Mouse (Mus musculus): Measurements from ENCODE around the gene Btn1a1.

The Btn1a1 gene

DNA sequence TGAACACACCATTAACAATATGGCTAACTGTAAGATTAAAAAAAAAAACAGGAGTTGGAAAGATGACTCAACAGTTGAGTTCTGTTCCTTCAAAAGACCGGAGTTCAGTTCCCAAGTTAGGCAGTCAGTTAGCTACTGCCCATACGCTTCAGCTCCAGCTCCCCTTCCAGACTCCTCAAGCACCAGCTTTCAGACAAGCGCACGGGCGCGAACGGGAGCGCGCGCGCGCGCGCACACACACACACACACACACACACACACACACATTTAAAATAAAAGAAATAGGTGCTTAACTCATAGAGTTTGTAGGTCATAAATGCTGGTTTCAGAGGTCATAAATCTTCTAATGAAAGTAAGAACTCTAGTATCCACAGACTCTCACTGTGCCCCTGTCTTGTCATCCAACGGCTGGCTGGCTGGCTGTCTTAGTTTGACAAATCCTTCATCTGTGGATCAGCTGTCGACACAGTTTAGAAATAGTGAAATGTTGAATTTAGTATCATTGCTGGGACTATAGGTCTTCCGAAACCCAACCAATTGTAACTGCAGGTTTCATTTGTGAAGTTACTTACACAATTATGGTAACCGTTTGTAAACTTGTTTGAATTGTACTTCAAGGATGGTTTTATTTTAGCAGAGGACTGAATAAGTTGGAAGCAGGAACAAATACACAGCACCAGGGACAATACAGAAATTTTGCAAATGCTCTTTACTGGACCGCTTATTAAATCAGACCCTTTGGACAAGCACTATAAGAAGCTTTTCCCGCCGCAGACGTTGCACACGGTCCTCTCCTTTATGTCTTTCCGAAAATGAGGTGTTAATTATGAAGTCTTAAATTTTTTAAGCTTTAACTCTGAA lies 16.2 kb downstream of the Btn1a1 start:
- in situ Hi-C loops (cut with MboI; ENCODE audit: low pct_unique_long_range_greater_than_20kb in 1 of 2, low sequenced_read_pairs in 2 of 2, unreplicated experiment in 1 of 2): loop anchor here (10.0 kb wide), 1 partner anchor 55 kb away; no protein-coding TSS in a partner anchor

- in situ Hi-C loops (cut with MboI; ENCODE audit: low pct_unique_long_range_greater_than_20kb in 1 of 2, low sequenced_read_pairs in 2 of 2, unreplicated experiment in 1 of 2): no loop called here
These were observed 16.9 kb downstream of the Btn1a1 start for GRCm38 (mm10) chr13:23448758-23449157.

GRCm38 (mm10) chr13:23446498-23446952 lies 19.2 kb downstream of the Btn1a1 start:
- in situ Hi-C loops (cut with MboI; ENCODE audit: low pct_unique_long_range_greater_than_20kb in 1 of 2, low sequenced_read_pairs in 2 of 2, unreplicated experiment in 1 of 2): no loop called here

DNA sequence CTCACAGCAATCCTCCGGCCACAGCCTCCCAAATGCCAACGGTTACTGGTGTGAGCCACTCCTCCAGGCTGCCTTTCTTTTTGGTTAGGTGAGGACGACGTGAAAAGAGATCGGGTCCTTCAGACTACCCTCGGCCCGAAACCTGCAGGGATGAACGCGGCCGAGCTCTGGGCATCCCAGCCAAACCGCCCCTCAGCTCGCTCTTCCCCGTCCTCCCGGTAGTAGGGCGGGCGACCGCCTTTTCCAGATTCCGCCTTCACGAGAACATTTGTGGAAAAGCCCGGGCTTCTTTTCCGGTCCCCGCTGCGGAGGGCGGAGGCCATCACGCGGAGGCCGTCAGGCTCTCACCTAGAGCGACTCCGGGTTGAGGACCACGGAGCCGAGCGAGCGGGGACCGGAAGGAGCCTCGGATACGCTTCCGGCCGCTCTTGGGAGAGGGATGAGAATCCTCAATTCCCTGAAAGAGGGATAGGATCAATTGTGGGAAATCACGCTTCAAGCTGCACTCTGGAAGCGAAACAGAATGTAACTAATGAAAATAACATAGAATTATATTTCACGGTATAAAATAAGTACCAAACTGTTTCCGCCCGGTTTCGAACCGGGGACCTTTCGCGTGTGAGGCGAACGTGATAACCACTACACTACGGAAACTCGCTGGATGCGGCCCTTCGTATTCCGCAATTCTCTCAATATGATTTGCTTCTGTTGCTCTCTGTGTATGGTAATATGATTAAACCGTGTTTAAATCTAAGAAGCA lies 20.0 kb downstream of the Btn1a1 start:
- in situ Hi-C loops (cut with MboI; ENCODE audit: low pct_unique_long_range_greater_than_20kb in 1 of 2, low sequenced_read_pairs in 2 of 2, unreplicated experiment in 1 of 2): no loop called here

DNA sequence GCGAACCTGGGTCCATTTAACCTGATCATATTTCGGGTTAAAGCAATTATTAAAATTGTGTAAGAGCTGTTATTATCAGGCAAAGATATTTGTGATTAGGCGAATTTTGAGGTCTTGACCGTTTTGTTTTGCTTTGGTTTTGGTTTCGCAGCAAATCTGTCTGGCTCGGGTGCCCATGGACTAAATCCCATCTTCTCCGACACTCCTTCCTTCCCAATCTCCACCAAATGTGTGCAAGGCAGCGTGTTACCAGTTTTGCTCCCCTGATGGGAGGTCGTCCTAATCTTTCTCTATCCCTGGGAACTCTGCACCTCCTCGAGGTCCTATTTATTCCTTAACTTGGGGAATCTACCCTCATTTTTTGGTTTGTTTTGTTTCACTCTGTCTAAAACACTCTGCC lies 20.5 kb downstream of the Btn1a1 start:
- in situ Hi-C loops (cut with MboI; ENCODE audit: low pct_unique_long_range_greater_than_20kb in 1 of 2, low sequenced_read_pairs in 2 of 2, unreplicated experiment in 1 of 2): no loop called here

DNA sequence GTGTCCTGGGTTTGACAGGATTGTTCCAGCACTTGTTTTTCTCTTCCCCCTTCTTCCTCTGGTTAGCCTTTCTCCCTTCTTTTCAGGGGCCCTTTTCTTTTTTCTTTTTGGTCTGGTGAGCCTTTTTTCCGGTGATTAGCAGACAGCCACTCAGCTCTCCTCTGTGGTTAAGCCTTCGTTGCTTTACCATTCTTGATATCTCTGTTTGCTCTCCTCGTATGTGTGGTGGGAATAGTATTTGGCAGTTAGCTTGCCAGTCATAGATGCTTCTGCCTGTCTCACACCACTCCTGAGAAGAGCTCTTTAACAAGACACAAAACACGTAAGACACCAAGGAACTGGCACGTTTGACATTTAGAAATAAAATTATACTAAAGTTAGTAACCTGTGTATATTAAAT lies 21.2 kb downstream of the Btn1a1 start:
- in situ Hi-C loops (cut with MboI; ENCODE audit: low pct_unique_long_range_greater_than_20kb in 1 of 2, low sequenced_read_pairs in 2 of 2, unreplicated experiment in 1 of 2): no loop called here

GRCm38 (mm10) chr13:23439901-23440300 lies 25.8 kb downstream of the Btn1a1 start:
- in situ Hi-C loops (cut with MboI; ENCODE audit: low pct_unique_long_range_greater_than_20kb in 1 of 2, low sequenced_read_pairs in 2 of 2, unreplicated experiment in 1 of 2): loop anchor here (10.0 kb wide), 2 partner anchors 1505 to 1515 kb away; no protein-coding TSS in a partner anchor

DNA sequence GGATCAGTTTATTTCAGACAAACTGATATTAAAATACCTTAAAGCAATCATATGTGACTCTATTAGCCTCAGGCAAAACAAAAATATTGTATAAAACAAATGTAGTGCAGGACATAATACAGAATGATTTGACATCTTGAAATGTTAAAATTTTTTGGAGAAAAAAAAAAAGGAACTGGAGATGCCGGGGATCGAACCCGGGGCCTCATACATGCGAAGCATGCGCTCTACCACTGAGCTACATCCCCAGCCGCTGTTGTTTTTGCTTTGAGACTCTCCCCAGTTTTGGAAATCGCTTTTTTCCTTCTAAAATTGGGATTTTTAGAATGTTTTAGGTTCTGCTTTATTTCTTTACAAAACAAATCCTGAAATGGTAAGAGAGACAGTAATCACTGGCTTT lies 27.2 kb downstream of the Btn1a1 start:
- in situ Hi-C loops (cut with MboI; ENCODE audit: low pct_unique_long_range_greater_than_20kb in 1 of 2, low sequenced_read_pairs in 2 of 2, unreplicated experiment in 1 of 2): loop anchor here (10.0 kb wide), 2 partner anchors 1504 to 1514 kb away; no protein-coding TSS in a partner anchor

GRCm38 (mm10) chr13:23437908-23438307 lies 27.8 kb downstream of the Btn1a1 start:
- in situ Hi-C loops (cut with MboI; ENCODE audit: low pct_unique_long_range_greater_than_20kb in 1 of 2, low sequenced_read_pairs in 2 of 2, unreplicated experiment in 1 of 2): loop anchor here (10.0 kb wide), 2 partner anchors 1503 to 1513 kb away; no protein-coding TSS in a partner anchor

- in situ Hi-C loops (cut with MboI; ENCODE audit: low pct_unique_long_range_greater_than_20kb in 1 of 2, low sequenced_read_pairs in 2 of 2, unreplicated experiment in 1 of 2): loop anchor here (10.0 kb wide), 2 partner anchors 1502 to 1512 kb away; no protein-coding TSS in a partner anchor
These were observed 28.6 kb downstream of the Btn1a1 start for GRCm38 (mm10) chr13:23436861-23437822.

DNA sequence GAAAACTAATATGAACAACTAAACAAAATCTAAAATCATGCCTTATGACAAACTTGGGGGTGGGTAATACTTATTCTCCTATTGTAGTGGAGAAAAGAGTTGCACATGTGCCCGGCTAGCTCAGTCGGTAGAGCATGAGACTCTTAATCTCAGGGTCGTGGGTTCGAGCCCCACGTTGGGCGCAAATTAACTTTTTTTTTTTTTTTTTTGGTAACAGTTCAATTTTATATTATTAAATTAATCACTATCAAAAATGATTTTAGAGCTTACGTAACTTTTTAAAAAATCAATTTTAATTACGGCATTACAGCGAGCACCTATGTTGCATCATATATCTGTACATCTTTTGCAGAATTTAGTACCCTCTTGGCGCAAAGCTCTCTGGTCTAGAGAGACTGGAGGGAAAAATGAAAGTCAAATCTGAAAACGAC lies 29.5 kb downstream of the Btn1a1 start:
- in situ Hi-C loops (cut with MboI; ENCODE audit: low pct_unique_long_range_greater_than_20kb in 1 of 2, low sequenced_read_pairs in 2 of 2, unreplicated experiment in 1 of 2): loop anchor here (10.0 kb wide), 2 partner anchors 1501 to 1511 kb away; no protein-coding TSS in a partner anchor

- in situ Hi-C loops (cut with MboI; ENCODE audit: low pct_unique_long_range_greater_than_20kb in 1 of 2, low sequenced_read_pairs in 2 of 2, unreplicated experiment in 1 of 2): loop anchor here (10.0 kb wide), 2 partner anchors 1501 to 1511 kb away; no protein-coding TSS in a partner anchor
These were observed 30.0 kb downstream of the Btn1a1 start for GRCm38 (mm10) chr13:23435676-23436075.

- in situ Hi-C loops (cut with MboI; ENCODE audit: low pct_unique_long_range_greater_than_20kb in 1 of 2, low sequenced_read_pairs in 2 of 2, unreplicated experiment in 1 of 2): loop anchor here (10.0 kb wide), 2 partner anchors 1500 to 1510 kb away; no protein-coding TSS in a partner anchor
These were observed 30.5 kb downstream of the Btn1a1 start for GRCm38 (mm10) chr13:23435241-23435640.

DNA sequence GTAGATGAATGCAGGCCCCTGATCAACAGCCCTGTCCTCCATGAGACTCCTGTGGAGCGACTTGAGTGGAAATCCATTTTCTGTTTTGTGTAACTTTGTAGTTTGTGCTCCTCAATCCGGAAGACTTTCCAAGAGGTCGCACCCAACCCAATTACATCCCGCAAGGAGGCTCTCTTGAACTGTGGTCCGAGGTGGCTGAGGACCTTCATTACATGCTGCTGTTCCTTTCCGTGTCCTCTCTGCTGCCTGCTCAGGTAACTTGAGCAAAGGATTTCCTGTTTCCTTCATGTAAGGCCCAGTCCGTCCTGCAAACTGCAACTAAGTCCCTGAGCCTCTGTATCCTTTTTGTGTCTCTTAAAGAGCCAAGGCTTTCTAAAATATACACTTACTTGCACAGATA lies 31.3 kb downstream of the Btn1a1 start:
- in situ Hi-C loops (cut with MboI; ENCODE audit: low pct_unique_long_range_greater_than_20kb in 1 of 2, low sequenced_read_pairs in 2 of 2, unreplicated experiment in 1 of 2): loop anchor here (5.0 to 10.0 kb wide), 3 partner anchors 163 to 1510 kb away; no protein-coding TSS in a partner anchor

DNA sequence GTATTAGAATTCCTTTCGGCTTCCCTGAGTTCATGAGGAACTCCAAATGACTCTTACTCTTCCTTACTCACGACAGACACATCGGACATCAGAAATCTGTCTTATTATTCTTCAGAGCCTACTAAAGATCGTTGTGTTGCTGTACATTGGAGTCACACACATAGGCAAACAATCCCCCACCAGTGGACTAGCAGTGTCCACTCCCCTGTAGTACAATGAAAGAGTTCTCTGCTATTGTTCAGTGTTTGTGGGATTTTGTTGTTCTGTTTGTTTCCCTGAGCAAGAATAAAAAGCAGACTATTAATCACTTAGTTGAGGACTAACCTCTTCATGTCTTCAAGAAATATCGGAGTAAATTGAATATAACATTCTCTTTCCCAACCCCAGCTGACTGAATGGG lies 31.9 kb downstream of the Btn1a1 start:
- in situ Hi-C loops (cut with MboI; ENCODE audit: low pct_unique_long_range_greater_than_20kb in 1 of 2, low sequenced_read_pairs in 2 of 2, unreplicated experiment in 1 of 2): loop anchor here (5.0 to 10.0 kb wide), 3 partner anchors 164 to 1509 kb away; no protein-coding TSS in a partner anchor

GRCm38 (mm10) chr13:23433206-23433605 lies 32.5 kb downstream of the Btn1a1 start:
- in situ Hi-C loops (cut with MboI; ENCODE audit: low pct_unique_long_range_greater_than_20kb in 1 of 2, low sequenced_read_pairs in 2 of 2, unreplicated experiment in 1 of 2): loop anchor here (5.0 to 10.0 kb wide), 3 partner anchors 164 to 1508 kb away; no protein-coding TSS in a partner anchor

DNA sequence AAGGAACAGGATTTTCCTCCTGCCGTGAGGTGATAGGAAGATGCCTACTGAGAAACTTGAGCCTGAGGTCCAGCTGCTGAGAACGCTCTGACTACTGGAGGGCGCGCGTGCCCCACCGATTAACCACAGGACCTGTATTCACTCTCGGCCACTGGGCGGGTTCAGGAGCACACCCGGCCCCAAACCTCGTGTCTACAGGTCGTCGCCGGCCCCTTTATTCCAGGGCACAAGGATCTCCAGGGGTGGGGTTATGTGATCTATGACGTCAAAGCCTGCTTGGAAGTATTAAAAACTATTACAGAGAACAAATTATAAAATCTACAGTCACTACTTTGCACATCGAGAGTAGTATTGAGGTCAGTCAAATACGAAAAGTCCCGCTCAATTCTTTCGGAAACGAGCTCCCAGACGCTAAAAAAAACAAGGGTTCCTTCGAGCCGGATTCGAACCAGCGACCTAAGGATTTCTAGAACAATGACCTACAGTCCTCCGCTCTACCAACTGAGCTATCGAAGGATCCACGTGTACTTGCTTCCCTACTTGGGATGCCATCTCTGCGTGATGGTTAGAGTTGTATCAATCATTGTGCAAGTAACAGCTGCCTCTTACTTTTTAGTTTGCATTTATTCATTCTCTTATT lies 33.0 kb downstream of the Btn1a1 start:
- in situ Hi-C loops (cut with MboI; ENCODE audit: low pct_unique_long_range_greater_than_20kb in 1 of 2, low sequenced_read_pairs in 2 of 2, unreplicated experiment in 1 of 2): loop anchor here (5.0 to 10.0 kb wide), 3 partner anchors 165 to 1508 kb away; no protein-coding TSS in a partner anchor
